Mouse (Mus musculus) lung, embryonic 15.5 days (tissue): ENCODE measurements around the gene Ctnna2. TPM values are rescaled to one million over a fixed set of nuclear protein-coding genes. Genes with fewer than 3 reads are reported as not detected.
A peak's percentile ranks its signal among the peaks of the same experiment; 100 is the strongest.

Experiments used
- ATAC-seq: fragments of 200-750 bp; cut with Nextera tagmentation; 2 replicates; pipeline ENCODE4 v1.8.0; 2017; ENCODE audit warnings: moderate number of reproducible peaks, borderline replicate concordance; ENCODE audit not compliant: low FRiP score, low TSS enrichment; ENCODE audit errors: extremely low read depth
- H3K27ac ChIP-seq: fragments of 300-500 bp; sonication (generic); 2 replicates; pipeline ENCODE4 v1.5.1; 2015; ENCODE audit warnings: moderate library complexity, mild to moderate bottlenecking, inconsistent platforms
- H3K27me3 ChIP-seq: fragments of 300-500 bp; sonication (generic); 2 replicates; pipeline ENCODE4 v1.6.1; 2015; ENCODE audit warnings: inconsistent platforms
- H3K36me3 ChIP-seq: fragments of 300-500 bp; sonication (generic); 2 replicates; pipeline ENCODE4 v1.6.1; 2015; ENCODE audit warnings: inconsistent platforms
- H3K4me1 ChIP-seq: fragments of 300-500 bp; sonication (generic); 2 replicates; pipeline ENCODE4 v1.6.1; 2015; ENCODE audit warnings: inconsistent platforms
- H3K4me2 ChIP-seq: fragments of 300-500 bp; sonication (generic); 2 replicates; pipeline ENCODE4 v1.6.1; 2015; ENCODE audit warnings: inconsistent platforms, mild to moderate bottlenecking, moderate library complexity
- H3K4me3 ChIP-seq: fragments of 300-500 bp; sonication (generic); 2 replicates; pipeline ENCODE4 v1.5.1; 2015; ENCODE audit warnings: mild to moderate bottlenecking, inconsistent platforms
- H3K9ac ChIP-seq: fragments of 300-500 bp; sonication (generic); 2 replicates; pipeline ENCODE4 v1.6.1; 2015; ENCODE audit warnings: inconsistent platforms
- H3K9me3 ChIP-seq: fragments of 300-500 bp; sonication (generic); 2 replicates; pipeline ENCODE4 v1.6.1; 2016; ENCODE audit warnings: inconsistent platforms
- WGBS: fragments of 180-500 bp; shearing (Covaris S2); methylation state at CpG from one replicate; pipeline ENCODE4 v1.1.7; 2015; 5-methylcytosine and 5-hydroxymethylcytosine counted together
- polyA plus RNA-seq: library from polyadenylated mRNA; unstranded; fragments of >200 nt; fragmentation: Nextera tagmentation; extraction: Ambion mirVana; gene quantifications from 2 replicates; pipeline ENCODE4 v1.2.1, GENCODE M21; 2015

The Ctnna2 gene
- polyA plus RNA-seq: 2.0 TPM in 2 replicates

DNA sequence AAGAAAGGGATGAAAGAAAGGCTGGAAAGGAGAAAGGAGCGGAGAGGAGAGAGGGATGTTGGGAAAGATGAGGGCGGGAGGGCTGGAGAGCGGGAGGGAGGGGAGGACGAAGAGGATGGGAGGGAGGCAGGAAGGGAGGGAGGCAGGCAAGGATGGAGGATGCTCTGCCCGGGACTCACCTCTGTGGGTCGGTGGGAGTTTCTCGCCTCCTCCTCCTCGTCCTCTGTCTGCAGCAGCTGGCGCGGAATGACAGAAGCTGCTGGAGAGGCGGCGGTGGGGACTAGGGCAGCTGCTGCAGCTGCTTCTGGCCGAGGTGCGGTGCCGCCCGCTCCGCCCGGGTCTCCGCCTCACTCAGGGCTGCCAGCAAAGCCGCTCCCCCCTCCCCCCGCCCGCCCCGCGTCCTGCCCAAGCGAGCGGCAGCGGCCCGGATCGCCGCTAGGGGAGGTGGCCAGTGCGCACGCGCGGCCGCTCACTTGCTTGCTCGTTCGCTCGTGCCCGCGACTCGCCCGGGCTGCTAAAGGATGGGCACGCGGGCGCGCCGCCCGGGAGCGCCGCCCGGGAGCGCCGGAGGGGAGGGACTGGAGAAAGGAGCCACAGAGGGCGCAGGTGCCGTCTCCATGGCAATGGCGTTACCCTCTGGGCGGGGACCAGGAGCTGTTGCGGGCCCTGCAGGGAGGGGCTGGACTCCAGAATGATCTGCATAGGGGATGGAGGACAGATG, at the start of gene Ctnna2:
Gene Ctnna2 (minus strand): TSS at position 459 of the 721 bp plus-strand sequence.
- WGBS: under 1% methylated on average over 53 of the region's 58 CpGs
- ATAC-seq: peak; percentile 91
- Histone ChIP-seq H3K4me2 (peak within 1 kb of the TSS; percentile 84), H3K9ac (no peak within 1 kb of the TSS), H3K9me3 (no peaks in the 10 kb centered on the region), H3K36me3 (no peaks in the 10 kb centered on the region), H3K27ac (no peak within 1 kb of the TSS), H3K27me3 (no peaks in the 10 kb centered on the region), H3K4me3 (peak within 1 kb of the TSS; percentile 46), H3K4me1 (0 out of 2 replicates have a peak, but pooled peaks cover 4% of the 10 kb centered on the region)

- Histone ChIP-seq H3K9me3 (no peaks in the 10 kb centered on the region), H3K4me1 (0 out of 2 replicates have a peak, but pooled peaks cover 4% of the 10 kb centered on the region), H3K27me3 (no peaks in the 10 kb centered on the region), H3K4me2 (peak overlapping the region; percentile 84; the same call in 1 of the 2 replicates), H3K4me3 (no peak overlapping the region; the same call in 1 of the 2 replicates), H3K36me3 (no peaks in the 10 kb centered on the region), H3K27ac (no peak overlapping the region), H3K9ac (no peak overlapping the region)
- ATAC-seq: 0 out of 2 replicates have a peak, but pooled peaks have one; percentile 10
- 16% methylated on average over 15 of the region's 15 CpGs for WGBS
These were observed 896 bp upstream of the Ctnna2 start for GRCm38 (mm10) chr6:77980137-77981052.

GRCm38 (mm10) chr6:77978476-77979240, 841 bp downstream of the Ctnna2 start:
- H3K27me3 ChIP-seq: no peaks in the 10 kb centered on the region
- H3K4me3 ChIP-seq: peak overlapping the region; percentile 46
- ATAC-seq: peak; percentile 32; the same call in 1 of the 2 replicates
- 0 out of 2 replicates have a peak, but pooled peaks cover 4% of the 10 kb centered on the region for H3K4me1 ChIP-seq
- WGBS: 18% methylated on average over 10 of the region's 10 CpGs
- H3K36me3 ChIP-seq: no peaks in the 10 kb centered on the region
- H3K4me2 ChIP-seq: peak overlapping the region; percentile 84
- H3K9me3 ChIP-seq: no peaks in the 10 kb centered on the region
- H3K27ac ChIP-seq: no peak overlapping the region
- H3K9ac ChIP-seq: no peak overlapping the region

- no peaks in the 10 kb centered on the region for H3K9me3 ChIP-seq
These were observed 8.8 kb downstream of the Ctnna2 start for GRCm38 (mm10) chr6:77970545-77971242.

DNA sequence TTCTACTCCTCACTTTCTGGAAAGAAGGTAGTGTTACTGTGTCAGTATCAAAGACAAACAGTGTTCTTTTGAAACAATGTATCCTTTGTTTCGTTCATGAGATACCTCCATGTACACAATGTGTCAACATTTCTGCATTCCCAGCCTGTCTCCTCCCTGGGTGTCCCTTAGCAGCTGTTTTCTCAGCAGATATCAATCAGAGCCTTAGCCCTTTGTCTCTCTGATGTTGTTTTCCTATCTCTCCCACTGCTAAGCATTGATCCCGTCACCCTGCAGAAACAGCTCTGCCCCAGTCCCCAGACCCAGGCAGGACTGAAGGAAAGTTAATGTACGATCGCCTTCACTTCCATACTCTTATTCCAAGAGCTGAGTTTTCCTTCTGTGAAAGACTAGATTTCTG, 9.7 kb downstream of the Ctnna2 start:
- Histone ChIP-seq H3K36me3 (no peaks in the 10 kb centered on the region), H3K27me3 (no peaks in the 10 kb centered on the region), H3K4me2 (no peak overlapping the region), H3K4me1 (no peaks in the 10 kb centered on the region), H3K27ac (no peak overlapping the region), H3K4me3 (no peak overlapping the region), H3K9ac (no peak overlapping the region), H3K9me3 (no peaks in the 10 kb centered on the region)
- no peak for ATAC-seq
- 36% methylated on average over 4 of the region's 4 CpGs for WGBS

More at GRCm38 (mm10) chr6:77970545-77971242, 8.8 kb downstream of the Ctnna2 start:
- 55% methylated on average over 10 of the region's 10 CpGs for WGBS
- no peaks in the 10 kb centered on the region for H3K36me3 ChIP-seq
- no peak overlapping the region for H3K27ac ChIP-seq
- no peaks in the 10 kb centered on the region for H3K27me3 ChIP-seq
- H3K4me1 ChIP-seq: no peaks in the 10 kb centered on the region
- ATAC-seq: no peak
- H3K9ac ChIP-seq: no peak overlapping the region
- H3K4me3 ChIP-seq: no peak overlapping the region
- H3K4me2 ChIP-seq: no peak overlapping the region

DNA sequence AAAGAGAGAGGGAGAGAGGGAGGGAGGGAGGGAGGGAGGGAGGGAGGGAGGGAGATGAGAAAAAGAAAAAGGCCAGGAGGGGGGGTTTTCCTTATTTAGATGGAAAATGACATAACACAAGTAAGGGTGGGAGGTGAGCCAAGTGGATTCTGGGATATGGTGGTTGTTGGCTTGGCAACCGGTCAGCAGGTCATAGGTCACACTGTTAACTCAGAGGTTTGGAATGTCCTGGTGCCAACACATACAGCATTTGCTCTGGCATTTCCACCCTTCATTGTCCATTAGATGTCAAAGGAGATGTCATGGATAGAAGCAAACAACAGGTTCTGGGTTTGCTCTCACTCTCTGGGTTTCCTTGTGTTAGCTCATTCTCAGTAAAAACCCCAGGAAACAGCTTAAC, 17.5 kb downstream of the Ctnna2 start:
- H3K4me2 ChIP-seq: no peak overlapping the region
- H3K9ac ChIP-seq: no peak overlapping the region
- 20% methylated on average over 1 of the region's 1 CpGs for WGBS
- ATAC-seq: no peak
- no peaks in the 10 kb centered on the region for H3K36me3 ChIP-seq
- no peak overlapping the region for H3K27ac ChIP-seq
- no peak overlapping the region for H3K4me3 ChIP-seq
- H3K4me1 ChIP-seq: no peaks in the 10 kb centered on the region
- H3K27me3 ChIP-seq: no peaks in the 10 kb centered on the region
- H3K9me3 ChIP-seq: no peaks in the 10 kb centered on the region

- H3K36me3 ChIP-seq: no peaks in the 10 kb centered on the region
- no peak overlapping the region for H3K27ac ChIP-seq
- H3K4me1 ChIP-seq: no peaks in the 10 kb centered on the region
- H3K9me3 ChIP-seq: no peaks in the 10 kb centered on the region
- WGBS: 63% methylated on average over 4 of the region's 4 CpGs
- H3K27me3 ChIP-seq: no peaks in the 10 kb centered on the region
- no peak overlapping the region for H3K4me2 ChIP-seq
- H3K4me3 ChIP-seq: no peak overlapping the region
- no peak overlapping the region for H3K9ac ChIP-seq
- ATAC-seq: no peak
These were observed 28.2 kb downstream of the Ctnna2 start for GRCm38 (mm10) chr6:77951276-77951675.

DNA sequence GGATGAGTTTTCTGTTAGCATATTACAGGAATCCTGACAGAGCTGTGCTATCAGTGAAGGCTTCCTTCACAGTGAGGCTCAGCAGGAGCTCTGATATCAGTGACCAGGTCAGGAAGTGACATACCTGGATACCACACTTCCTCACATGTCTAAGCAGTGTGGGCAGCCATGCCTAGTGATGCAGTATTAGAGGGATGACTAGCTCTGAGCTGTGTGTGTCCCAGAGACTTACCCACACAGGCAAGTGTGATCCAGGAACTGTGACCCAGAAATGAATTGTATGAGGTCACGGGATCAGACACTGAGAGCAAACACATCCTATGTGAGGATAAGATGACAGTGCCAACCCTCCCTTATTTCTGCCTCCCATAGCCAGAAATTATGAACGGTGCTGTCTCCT, 28.8 kb downstream of the Ctnna2 start:
- no peak overlapping the region for H3K4me3 ChIP-seq
- H3K36me3 ChIP-seq: no peaks in the 10 kb centered on the region
- H3K9me3 ChIP-seq: no peaks in the 10 kb centered on the region
- H3K27ac ChIP-seq: no peak overlapping the region
- H3K4me2 ChIP-seq: no peak overlapping the region
- WGBS: 76% methylated on average over 2 of the region's 2 CpGs
- ATAC-seq: no peak
- H3K9ac ChIP-seq: no peak overlapping the region
- H3K27me3 ChIP-seq: no peaks in the 10 kb centered on the region
- no peaks in the 10 kb centered on the region for H3K4me1 ChIP-seq

GRCm38 (mm10) chr6:77929375-77929774, 50.1 kb downstream of the Ctnna2 start:
- H3K4me3 ChIP-seq: no peak overlapping the region
- no peak overlapping the region for H3K4me2 ChIP-seq
- no peak overlapping the region for H3K27ac ChIP-seq
- H3K27me3 ChIP-seq: no peaks in the 10 kb centered on the region
- H3K36me3 ChIP-seq: no peaks in the 10 kb centered on the region
- no peak overlapping the region for H3K9ac ChIP-seq
- ATAC-seq: no peak
- H3K9me3 ChIP-seq: no peaks in the 10 kb centered on the region
- 78% methylated on average over 3 of the region's 3 CpGs for WGBS
- no peaks in the 10 kb centered on the region for H3K4me1 ChIP-seq

DNA sequence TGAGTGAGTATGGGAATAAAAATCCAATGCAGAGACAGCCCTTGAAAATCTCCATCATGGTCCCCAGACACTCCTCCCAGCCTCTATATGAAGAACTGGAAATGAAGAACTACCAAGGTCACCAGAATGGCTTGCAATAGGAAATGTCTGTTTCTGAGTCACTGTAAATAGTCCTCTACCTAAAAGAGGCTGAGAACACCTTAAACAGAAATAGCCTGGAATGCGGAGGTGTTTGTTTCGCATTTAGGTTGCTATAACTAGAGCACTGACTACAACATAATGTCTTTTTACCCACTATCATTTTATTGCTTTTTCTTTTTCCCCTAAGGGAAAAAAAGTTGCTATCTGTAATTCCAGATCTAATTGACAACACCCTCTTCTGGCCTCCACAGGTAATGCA, 106.3 kb downstream of the Ctnna2 start:
- Histone ChIP-seq H3K27me3 (no peaks in the 10 kb centered on the region), H3K27ac (no peak overlapping the region), H3K4me3 (no peak overlapping the region), H3K36me3 (no peaks in the 10 kb centered on the region), H3K9ac (no peak overlapping the region), H3K9me3 (no peaks in the 10 kb centered on the region), H3K4me2 (no peak overlapping the region), H3K4me1 (no peaks in the 10 kb centered on the region)
- WGBS: 97% methylated on average over 2 of the region's 2 CpGs
- no peak for ATAC-seq

GRCm38 (mm10) chr6:77869313-77869712, 110.2 kb downstream of the Ctnna2 start:
- Histone ChIP-seq H3K4me3 (no peak overlapping the region), H3K36me3 (no peaks in the 10 kb centered on the region), H3K4me2 (no peak overlapping the region), H3K9ac (no peak overlapping the region), H3K4me1 (no peaks in the 10 kb centered on the region), H3K27ac (no peak overlapping the region), H3K27me3 (no peaks in the 10 kb centered on the region), H3K9me3 (no peaks in the 10 kb centered on the region)
- WGBS: 25% methylated on average over 2 of the region's 2 CpGs
- peak; percentile 52; the same call in 1 of the 2 replicates for ATAC-seq
